Mouse (Mus musculus): ENCODE data around the gene Lctl.
"Not testable (repeated sequence)": the region's sequence is repeated elsewhere in the genome, so short reads cannot be mapped to it uniquely, and the experiment has no call there.

Gene Lctl

GRCm38 (mm10) chr9:64119898-64120297, 3.0 kb downstream of the Lctl start:
- peak; percentile 46 for DNase-seq (ENCODE audit: low read depth, low spot score)

DNA sequence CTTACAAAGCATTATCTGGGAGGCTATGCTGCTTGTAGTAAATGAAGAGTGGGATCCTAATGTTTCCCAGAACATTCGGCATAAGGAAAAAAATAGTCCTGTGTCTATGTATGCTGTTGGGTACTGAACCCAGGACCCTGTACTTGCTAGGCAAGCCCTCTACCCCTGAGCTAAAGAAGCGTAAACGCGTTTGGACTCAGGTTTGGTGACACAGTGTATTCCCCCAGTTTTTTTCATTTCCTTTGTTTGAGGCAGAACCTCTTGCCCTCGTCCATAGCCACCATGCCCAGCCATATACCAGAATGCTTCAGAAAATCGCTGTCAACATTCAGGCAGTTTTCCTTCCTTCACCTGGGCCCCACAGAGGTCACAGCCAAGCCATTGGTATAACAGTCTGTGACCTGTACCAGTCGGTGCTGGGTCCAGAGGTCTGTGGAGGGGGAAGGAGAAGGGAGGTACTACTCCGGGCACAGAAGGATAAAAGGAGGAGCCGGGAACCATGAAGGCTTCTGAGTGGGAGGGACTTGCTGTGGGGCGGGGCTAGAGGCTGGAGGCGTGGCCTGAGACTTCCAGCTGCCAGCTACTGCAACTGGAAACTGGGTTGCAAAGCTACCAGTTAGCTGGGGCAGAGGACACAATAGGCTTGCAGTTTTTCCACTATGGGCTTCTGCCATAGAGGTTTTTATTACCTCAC, 3.8 kb downstream of the Lctl start:
- no peak for DNase-seq (ENCODE audit: low read depth, low spot score)

DNA sequence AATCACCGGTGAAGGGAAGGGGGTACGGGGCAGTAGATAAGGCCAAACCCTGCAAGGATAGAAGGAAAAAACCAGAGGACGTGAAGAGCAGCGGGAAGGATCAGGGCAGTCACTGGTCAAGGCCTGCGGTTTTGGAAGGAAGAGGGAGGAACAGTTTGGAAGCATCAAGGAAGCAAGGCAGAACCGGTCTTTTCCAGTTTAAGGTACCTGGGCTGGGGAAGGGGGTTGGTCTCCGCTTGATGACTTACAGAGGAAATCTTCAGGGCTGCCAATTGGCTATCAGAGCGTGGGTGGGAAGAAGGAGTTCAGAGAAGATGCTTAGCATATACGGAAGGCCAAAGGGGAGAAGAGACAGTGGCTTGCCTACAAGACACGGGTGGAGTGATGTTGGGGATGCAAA, 5.7 kb downstream of the Lctl start:
- DNase-seq (ENCODE audit: low read depth, low spot score), result no peak

DNA sequence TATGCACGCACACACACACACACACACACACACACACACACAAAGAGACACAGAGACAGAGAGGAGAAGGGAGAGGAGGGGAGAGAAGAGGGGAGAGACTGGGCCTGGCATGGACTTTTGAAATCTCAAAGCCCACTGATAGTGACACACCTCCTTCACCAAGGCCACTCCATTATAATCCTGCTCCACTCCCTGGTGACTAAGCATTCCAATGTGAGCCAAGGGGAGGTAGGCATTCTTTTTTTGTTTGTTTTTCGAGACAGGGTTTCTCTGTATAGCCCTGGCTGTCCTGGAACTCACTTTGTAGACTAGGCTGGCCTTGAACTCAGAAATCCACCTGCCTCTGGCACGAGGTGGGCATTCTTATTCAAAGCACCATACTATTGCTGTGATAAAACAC, 7.9 kb downstream of the Lctl start:
- DNase-seq (ENCODE audit: low read depth, low spot score), result not testable (repeated sequence)

DNA sequence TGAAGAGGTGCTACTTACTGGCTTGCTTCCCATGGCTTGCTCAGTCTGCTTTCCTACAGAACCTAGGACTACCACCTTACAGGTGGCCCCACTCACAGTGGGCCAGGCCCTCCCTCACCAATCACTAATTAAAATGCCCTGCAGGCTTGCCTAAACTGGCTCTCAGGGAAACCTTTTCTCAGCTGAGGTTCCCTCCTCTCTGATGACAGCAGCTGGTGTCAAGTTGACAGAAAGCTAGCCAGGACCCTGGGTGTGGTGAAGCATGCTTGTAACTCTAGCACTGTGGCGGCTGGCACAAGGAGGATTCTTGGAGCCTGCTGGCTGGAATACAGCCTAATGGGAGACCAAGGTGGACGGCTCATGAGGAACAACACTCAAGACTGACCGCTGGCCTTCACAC, 8.4 kb downstream of the Lctl start:
- no peak for DNase-seq (ENCODE audit: low read depth, low spot score)

DNA sequence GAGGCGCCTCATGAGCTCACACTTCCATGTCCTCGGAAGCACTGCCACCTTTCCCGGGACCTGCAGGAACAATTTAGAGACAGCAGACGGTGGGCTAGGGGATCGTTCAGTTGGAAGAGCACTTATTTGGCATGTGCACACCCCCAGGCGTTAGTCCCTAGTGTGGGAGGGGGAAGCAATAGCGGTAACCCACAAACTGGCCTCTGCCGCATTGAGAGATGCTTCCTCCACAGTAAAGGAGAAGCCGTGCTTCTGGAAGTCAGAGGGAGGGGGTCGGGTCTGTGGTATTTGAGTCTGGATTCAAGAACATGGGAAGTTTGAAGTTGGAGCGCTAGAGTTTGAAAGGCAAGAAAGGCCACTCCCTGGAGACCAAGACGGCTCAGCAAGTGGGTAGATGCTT, 9.2 kb downstream of the Lctl start:
- no peak for DNase-seq (ENCODE audit: low read depth, low spot score)

GRCm38 (mm10) chr9:64131623-64132022, 14.7 kb downstream of the Lctl start:
- no peak for DNase-seq (ENCODE audit: low read depth, low spot score)

DNA sequence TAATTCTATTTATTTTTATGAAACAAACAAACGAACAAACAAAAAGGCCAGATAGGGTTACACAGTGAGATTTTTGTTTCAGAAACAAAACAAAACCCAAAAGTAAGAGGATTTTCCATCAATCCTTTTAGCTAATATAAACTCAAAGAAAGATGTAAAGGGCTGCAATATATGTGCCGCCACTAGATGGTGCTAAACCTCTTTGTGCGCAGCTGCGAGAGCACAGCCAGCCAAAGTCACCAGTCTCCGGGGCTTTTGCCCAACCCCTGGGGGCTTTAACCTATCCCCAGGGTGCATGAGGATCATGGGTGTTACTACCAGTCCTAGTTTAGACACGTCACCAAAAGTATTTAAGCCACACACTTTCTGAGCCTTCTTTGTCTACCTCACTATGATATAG, 21.9 kb downstream of the Lctl start:
- DNase-seq (ENCODE audit: low read depth, low spot score), result not testable (repeated sequence)

DNA sequence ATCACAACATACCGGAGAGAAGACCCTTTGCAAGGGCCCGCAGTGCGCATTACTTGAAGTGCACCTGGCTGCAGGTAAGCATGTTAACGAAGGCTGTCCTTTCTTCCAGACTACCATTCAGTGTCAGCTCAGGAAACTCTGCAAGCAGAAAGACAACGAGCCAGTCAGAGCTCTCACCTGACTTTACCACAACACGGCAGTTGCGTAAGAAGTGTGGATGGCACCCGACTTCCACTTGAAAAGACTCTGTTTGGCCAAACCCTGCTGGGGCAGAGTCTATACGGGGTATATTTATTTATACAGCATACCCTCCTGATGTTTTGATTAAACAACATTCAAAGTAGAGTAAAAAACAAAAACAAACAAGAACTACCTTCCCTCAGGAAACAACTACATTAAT, 22.9 kb downstream of the Lctl start:
- no peak for DNase-seq (ENCODE audit: low read depth, low spot score)

DNA sequence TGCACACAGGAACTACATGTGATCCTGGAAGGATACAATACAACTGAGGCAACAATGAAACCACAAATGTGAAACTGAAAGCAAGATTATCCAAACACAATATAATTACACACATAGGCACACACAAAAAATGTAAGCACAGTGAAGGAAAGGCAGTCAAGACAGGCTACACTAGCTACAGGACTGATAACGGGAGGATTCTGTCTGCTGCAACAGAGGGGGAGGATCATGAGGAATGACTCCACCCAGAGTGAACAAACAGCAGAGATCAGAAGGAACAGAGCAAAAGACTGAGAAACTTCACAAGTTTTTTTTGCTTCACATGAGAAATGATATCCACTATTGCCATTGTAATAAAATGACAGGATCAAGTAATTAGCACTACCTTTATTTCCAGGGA, 39.7 kb downstream of the Lctl start:
- DNase-seq (ENCODE audit: low read depth, low spot score), result no peak

DNA sequence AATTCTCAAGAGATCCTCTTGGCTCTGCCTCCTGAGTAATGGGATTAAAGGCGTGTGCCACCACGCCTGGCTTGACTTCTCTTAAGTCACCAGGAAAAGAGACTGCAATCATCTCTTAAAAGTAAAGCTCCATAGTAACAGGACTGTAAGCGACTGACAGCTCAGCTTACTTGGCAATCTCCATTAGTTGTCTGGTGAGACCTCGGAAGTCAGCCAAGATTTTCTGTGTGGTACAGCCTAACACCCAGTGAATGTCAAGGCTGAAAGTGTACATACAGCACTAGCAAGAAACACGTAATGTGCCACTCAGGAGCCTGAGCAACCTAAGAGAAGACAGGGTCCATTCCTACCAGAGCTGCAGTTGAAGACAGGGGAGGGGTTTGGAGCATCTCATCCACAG, 43.5 kb downstream of the Lctl start:
- no peak for DNase-seq (ENCODE audit: low read depth, low spot score)

GRCm38 (mm10) chr9:64169967-64170366, 53.0 kb downstream of the Lctl start:
- not testable (repeated sequence) for DNase-seq (ENCODE audit: low read depth, low spot score)

GRCm38 (mm10) chr9:64172145-64172815, 55.3 kb downstream of the Lctl start:
- DNase-seq (ENCODE audit: low read depth, low spot score), result no peak

- peak; percentile 78 for DNase-seq (ENCODE audit: low read depth, low spot score)
Observed at GRCm38 (mm10) chr9:64172816-64173665, 56.1 kb downstream of the Lctl start, which contains the start of the genes Zwilch and Rpl4. Zwilch (minus strand) TSS chr9:64173104. Rpl4 (plus strand) TSS chr9:64173375.

- no peak for DNase-seq (ENCODE audit: low read depth, low spot score)
Observed at GRCm38 (mm10) chr9:64173666-64174220, 56.8 kb downstream of the Lctl start.

GRCm38 (mm10) chr9:64174341-64174740, 57.4 kb downstream of the Lctl start:
- no peak for DNase-seq (ENCODE audit: low read depth, low spot score)

GRCm38 (mm10) chr9:64174766-64175165, 57.8 kb downstream of the Lctl start:
- DNase-seq (ENCODE audit: low read depth, low spot score), result no peak

DNA sequence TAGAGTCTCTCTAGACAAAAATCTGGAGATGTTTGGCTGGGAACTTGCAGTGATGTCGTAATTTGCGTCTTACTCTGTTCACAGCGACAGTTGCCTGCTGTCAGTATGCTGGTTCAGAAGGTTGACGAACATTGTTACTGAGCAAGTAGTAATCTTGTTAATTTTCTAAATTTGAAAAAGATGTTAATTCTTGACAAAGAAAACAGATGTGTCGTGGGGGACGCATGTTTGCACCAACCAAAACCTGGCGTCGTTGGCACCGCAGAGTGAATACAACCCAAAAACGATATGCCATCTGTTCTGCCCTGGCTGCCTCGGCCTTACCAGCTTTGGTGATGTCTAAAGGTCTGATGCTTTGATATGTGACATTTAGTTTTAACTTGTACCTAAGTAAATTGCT, 58.4 kb downstream of the Lctl start:
- DNase-seq (ENCODE audit: low read depth, low spot score), result no peak

DNA sequence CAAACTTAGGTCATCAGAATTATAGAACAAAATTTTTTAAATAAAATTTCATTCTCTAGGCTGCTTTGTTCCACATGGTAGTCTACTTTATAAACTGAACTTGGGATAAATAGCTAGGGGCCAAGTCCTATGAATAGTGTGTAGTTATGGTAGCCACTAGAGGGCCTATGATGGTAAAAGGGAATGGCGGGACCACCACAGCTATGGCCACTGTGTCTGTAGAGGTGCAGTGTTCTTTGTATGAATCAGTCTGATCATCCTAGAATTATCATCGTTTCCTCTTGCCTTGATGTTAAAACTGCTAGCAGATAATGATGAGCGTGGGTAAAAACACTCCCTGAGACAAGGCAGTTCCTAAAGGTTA, 61.6 kb downstream of the Lctl start:
- DNase-seq (ENCODE audit: low read depth, low spot score), result peak; percentile 34

GRCm38 (mm10) chr9:64178974-64179646, 62.2 kb downstream of the Lctl start, which contains the start of gene Snapc5:
Snapc5 (plus strand) TSS chr9:64179274.
- DNase-seq (ENCODE audit: low read depth, low spot score), result peak; percentile 95

- not testable (repeated sequence) for DNase-seq (ENCODE audit: low read depth, low spot score)
Observed at GRCm38 (mm10) chr9:64183295-64183694, 66.3 kb downstream of the Lctl start.
